Mouse (Mus musculus) layer of hippocampus, postnatal 36 days (tissue): ENCODE measurements around the gene Naa40. TPM values are rescaled to one million over a fixed set of nuclear protein-coding genes. Genes with fewer than 3 reads are reported as not detected.

Experiments used
- DNase-seq, 2 experiments: peaks; one replicate each; pipeline ENCODE4 v3.0.0; 2022
- total RNA-seq, 2 experiments: library from RNA; stranded (reverse); gene quantifications; 2 replicates each; pipeline ENCODE4 v1.2.3; 2021

The Naa40 gene
- total RNA-seq, 2 experiments from 2014 or later: 31.6 to 38.6 TPM

- no peak for DNase-seq
Observed at GRCm38 (mm10) chr19:7265478-7266191, 24.7 kb upstream of the Naa40 start.

- DNase-seq: peak in 1 of 2 experiments; percentile 27
Observed at GRCm38 (mm10) chr19:7264766-7265331, 23.9 kb upstream of the Naa40 start.

- DNase-seq: peak in 1 of 2 experiments; percentile 67
Observed at GRCm38 (mm10) chr19:7264088-7264765, 23.2 kb upstream of the Naa40 start.

GRCm38 (mm10) chr19:7262592-7262991 is 21.6 kb upstream of the Naa40 start:
- no peak for DNase-seq

- DNase-seq: no peak
Observed at GRCm38 (mm10) chr19:7261964-7262363, 21.0 kb upstream of the Naa40 start.

GRCm38 (mm10) chr19:7261476-7261875 is 20.5 kb upstream of the Naa40 start:
- DNase-seq: no peak

- DNase-seq: no peak
Observed at GRCm38 (mm10) chr19:7257881-7258280, 16.9 kb upstream of the Naa40 start.

GRCm38 (mm10) chr19:7246021-7246420 is 5.0 kb upstream of the Naa40 start:
- DNase-seq: no peak

- no peak for DNase-seq
Observed at GRCm38 (mm10) chr19:7240291-7240690, 692 bp downstream of the Naa40 start.

- no peak for DNase-seq
Observed at GRCm38 (mm10) chr19:7239574-7239973, 1.4 kb downstream of the Naa40 start.

GRCm38 (mm10) chr19:7236742-7237141 is 4.2 kb downstream of the Naa40 start:
- DNase-seq: no peak

- DNase-seq: no peak
Observed at GRCm38 (mm10) chr19:7236011-7236410, 5.0 kb downstream of the Naa40 start.

GRCm38 (mm10) chr19:7235461-7235860 is 5.5 kb downstream of the Naa40 start:
- DNase-seq: no peak

- peak; percentile 83 to 85 for DNase-seq
Observed at GRCm38 (mm10) chr19:7234537-7235221, 6.3 kb downstream of the Naa40 start.

- DNase-seq: no peak
Observed at GRCm38 (mm10) chr19:7226511-7226914, 14.5 kb downstream of the Naa40 start.

GRCm38 (mm10) chr19:7225096-7225690 is 15.8 kb downstream of the Naa40 start:
- DNase-seq: no peak

GRCm38 (mm10) chr19:7224253-7224652 is 16.7 kb downstream of the Naa40 start:
- DNase-seq: no peak

- DNase-seq: no peak
Observed at GRCm38 (mm10) chr19:7223488-7223887, 17.5 kb downstream of the Naa40 start.

GRCm38 (mm10) chr19:7222196-7222595 is 18.8 kb downstream of the Naa40 start:
- no peak for DNase-seq

GRCm38 (mm10) chr19:7218753-7219152 is 22.2 kb downstream of the Naa40 start:
- DNase-seq: no peak

- DNase-seq: no peak
Observed at GRCm38 (mm10) chr19:7217926-7218267, 23.1 kb downstream of the Naa40 start.

- peak; percentile 95 to 97 for DNase-seq
Observed at GRCm38 (mm10) chr19:7217162-7217925, 23.6 kb downstream of the Naa40 start, which contains the start of gene Cox8a. Gene Cox8a (minus strand): TSS chr19:7217616.
